Mouse (Mus musculus) gastrocnemius, postnatal 4 days (tissue): ENCODE measurements at regions not wholly inside any gene's neighbourhood (a gene's known extent, or its start where the extent isn't known, plus 50 kb on each side); places are given as distances from the start of the nearest gene placed in this dataset.

Source experiments
- DNase-seq, 2 experiments: peaks; one replicate each; pipeline ENCODE4 v3.0.0; 2021 to 2022; ENCODE audit warnings: low spot score in 2 of 2, mixed read lengths in 2 of 2

GRCm38 (mm10) chr14:24618226-24619038 is 131.5 kb downstream of the Rps24 start:
- DNase-seq = no peak

GRCm38 (mm10) chr14:24631994-24632393 is 145.1 kb downstream of the Rps24 start:
- no peak for DNase-seq

- no peak for DNase-seq
Measured at GRCm38 (mm10) chr14:24641853-24642252, 154.9 kb downstream of the Rps24 start.

DNA sequence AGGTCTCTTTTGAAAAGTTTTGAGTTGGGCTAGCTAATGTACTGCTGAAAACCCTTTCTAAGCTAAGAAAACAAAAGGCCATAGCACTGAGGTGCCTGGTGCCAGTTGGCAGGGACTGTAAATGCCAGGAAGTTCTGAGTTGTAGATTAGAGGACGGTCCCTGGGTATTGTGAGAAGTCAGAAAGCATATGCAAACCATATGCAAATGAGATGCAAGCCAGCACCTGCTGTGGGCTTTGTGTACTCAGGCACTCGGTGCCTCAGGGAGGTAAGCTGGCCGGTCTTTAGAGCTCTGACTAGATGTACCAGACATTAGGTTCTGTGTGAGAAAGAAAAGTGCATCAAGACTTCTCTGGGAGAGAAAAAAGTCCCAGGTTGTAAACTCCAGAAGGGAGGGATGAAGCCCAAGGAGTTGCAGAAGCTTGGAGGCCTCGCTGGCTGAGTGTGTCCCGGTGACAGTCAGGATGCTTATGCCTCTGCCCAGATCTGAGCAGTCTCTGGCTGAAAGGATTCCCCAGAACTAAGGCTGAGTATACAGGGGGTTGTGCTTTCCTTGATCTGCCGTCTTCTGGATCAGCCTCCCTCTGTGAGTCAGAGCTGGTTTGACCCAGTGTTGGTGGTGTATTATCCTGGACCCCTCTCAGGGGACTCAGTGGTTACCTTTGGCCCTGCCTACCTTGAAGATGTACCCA is 157.3 kb downstream of the Rps24 start:
- DNase-seq = no peak

DNA sequence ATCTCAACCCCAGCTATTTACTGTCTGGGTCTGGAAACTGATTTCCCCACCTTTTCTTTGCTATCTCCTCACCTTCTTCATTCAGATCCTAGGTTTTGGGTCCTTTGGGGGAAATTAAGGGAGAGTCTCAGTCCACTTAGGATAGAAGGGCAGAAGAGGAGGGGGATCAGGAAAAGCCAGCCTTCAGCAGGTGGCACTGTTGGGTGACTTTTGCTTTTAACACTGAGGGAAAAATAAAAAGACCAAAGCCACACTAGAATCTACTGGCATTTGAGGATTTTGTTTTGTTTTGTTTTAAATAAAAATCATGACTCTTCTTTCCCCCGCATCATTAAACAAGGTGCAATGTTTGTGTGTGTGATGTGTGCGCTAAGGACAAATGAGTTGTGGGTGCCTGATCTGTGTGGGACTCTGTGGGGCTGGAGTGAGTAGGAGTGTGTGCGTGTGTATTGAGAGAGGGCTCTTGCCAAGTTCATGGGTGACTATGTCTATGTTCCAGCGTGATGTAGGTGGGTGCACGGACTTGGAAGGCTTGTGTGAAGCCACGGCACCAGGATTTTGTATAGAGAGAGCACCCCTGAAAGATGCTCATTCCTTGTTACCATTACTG is 159.4 kb downstream of the Rps24 start:
- no peak for DNase-seq

DNA sequence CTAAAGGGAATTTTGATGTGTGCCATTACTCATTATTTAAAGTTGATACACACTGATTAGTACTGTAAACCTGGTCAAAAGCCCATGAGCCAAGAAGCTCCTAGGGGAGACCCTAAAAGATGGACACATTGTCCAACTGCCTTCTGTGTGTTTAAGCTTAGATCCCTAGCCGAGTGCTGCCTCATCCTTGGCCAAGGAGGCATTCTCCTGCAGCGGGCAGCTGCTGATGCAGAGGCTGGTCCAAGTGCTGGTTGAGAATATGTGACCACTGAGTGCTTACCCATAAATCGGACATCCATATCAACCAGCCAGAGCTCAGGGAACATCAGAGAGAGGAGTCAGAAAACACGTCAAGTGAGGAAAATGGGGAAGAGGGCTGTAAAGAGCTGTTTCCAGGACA is 160.8 kb downstream of the Rps24 start:
- DNase-seq = no peak

- DNase-seq = no peak
Measured at GRCm38 (mm10) chr14:24650195-24650901, 163.4 kb downstream of the Rps24 start.

GRCm38 (mm10) chr14:24650902-24651270 is 164.0 kb downstream of the Rps24 start:
- no peak for DNase-seq

GRCm38 (mm10) chr14:24652591-24652990 is 165.7 kb downstream of the Rps24 start:
- no peak for DNase-seq

DNA sequence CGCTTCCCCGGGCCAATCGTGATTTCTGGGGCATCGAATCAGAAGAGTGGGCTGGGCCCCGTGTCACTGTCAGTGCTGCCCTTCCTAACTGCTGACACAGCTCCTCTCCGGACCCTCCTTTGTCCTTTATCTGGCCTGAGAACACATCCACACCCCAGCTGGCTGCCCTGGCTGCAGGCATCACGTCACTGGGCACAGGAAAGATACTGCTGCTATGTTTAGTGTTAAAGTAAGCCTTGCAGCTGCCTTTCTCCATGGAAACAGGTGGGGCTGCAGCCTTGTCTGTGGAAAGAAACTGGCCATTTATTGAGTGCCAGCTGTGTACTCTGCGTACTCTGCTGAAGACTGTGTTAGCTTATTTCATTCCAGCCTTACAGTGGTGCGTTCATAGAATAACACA is 168.7 kb downstream of the Rps24 start:
- DNase-seq = peak in 1 of 2 experiments; percentile 20

DNA sequence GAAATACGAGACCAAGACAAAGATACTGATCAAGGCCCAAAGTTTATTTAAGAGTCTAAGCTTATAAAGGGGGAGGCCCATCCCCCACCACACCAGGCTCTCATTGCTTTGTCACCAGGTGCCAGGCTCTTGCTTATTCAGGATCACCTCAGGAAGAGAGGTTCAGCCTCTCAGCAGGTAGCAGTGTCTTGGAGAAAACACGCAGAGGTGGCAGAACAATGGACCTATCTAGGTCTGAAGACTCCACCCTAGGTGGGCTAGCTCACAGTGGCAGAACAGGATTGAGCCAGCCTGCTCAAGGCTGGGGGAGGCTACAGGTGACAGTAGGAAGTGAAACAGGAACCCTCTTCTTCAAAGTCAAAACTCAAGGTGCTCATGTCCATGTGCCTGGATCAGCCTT is 174.9 kb downstream of the Rps24 start:
- no peak for DNase-seq

DNA sequence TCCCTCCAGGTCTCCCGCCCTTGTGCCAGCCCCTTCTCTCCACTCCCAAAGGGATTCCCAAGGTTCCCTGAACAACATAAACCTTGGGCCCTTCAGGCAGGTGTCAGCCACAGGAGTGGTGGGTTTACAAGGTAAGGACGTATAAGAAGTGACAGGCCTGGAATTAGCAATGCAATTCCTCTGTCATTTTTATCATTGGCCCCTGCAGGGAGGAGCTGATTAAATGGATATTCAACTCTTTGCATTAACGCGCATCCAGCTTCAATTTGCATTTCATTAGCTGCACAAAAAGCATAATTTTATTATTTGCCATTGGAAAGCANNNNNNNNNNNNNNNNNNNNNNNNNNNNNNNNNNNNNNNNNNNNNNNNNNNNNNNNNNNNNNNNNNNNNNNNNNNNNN is 178.3 kb downstream of the Rps24 start:
- DNase-seq = no peak
